Mouse (Mus musculus): ENCODE results near the gene Exoc7.

DNA sequence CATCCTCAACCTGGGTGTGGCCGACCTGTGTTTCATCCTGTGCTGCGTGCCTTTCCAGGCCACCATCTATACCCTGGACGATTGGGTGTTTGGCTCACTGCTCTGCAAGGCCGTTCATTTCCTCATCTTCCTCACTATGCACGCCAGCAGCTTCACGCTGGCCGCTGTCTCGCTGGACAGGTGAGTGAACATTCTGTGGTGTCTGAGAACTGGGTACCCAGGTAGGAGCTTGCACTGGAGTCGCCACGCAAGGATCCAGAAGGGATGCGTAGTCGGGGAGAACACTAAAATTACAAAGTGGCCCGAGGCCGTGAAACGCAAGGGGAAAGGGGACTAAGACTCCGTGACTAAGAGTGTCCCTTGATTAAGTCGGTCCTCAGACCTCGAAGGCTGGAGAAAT lies 25.4 kb downstream of the Exoc7 start:
- no peak for TF ChIP-seq CTCF (conservative IDR thresholded peaks at IDR 0.05; ENCODE audit: low read length)
- TF ChIP-seq NANOG (IDR thresholded peaks at IDR 0.05; ENCODE audit: borderline replicate concordance, low read length): no peak

Measured in E14TG2a.4 (cell line).